Mouse (Mus musculus): ENCODE results near the gene Olfr1150-ps1.

Gene Olfr1150-ps1

DNA sequence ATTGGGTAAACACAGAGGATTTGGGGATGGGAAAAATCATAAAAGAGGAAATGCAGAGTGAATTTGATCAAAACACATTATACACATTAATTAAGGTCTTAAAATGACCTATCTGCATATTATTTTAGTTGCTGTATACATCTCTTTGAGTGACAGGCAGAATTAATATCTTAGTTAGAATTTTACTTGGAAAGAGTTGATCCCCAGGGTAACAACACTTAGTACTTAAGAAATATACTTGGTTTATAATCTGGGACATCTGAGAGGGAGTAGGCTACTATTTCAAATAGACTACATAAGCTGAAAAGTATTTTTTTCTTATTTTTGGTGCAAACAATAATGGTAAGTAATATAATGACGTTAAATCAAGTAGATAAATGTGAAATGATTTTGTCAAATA is at the start of gene Olfr1150-ps1:
Gene Olfr1150-ps1, plus strand, starts transcription at position 301 of the 400 bp plus-strand sequence.
- no peak for DNase-seq (ENCODE audit: low spot score in 2 of 2)

DNA sequence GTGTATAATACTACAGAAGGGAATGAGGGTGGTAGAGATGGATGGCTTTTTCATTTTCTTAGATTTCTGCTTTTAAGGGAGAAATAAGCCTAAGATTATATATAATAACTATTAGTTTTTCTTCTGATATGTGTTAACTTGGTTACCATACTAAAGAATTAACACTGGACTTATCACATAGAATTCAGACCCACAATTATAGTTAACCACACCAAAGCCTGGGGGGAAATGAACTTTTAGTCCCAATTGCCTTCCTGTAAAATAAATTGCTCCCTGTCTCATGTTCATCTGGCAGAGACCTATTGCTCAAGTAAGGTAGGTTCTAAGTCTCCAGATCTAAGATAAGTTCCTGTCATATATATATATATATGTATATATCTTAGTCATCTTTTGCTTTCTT is 43.5 kb upstream of the Olfr1150-ps1 start, which contains the start of gene Olfr1143:
Gene Olfr1143, plus strand, starts transcription at position 301 of the 400 bp plus-strand sequence.
- DNase-seq (ENCODE audit: low spot score in 2 of 2): no peak

DNA sequence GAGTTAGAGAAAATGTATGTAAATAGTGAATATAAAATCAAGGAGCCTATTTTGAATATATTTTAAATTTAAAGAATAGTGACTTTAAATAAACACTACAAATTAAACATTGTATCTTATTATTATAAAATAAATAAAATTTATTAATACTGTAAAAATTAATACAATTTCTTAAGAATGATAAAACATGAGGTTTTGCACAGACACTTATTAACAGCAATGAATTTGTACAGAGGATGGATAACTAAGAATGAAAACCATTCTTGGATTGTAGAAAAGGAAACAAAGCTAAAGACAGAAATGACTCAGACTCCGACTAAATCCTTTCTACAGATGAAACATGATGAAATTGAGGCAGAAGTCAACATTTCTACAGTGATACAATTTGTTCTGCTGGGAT is 34.3 kb upstream of the Olfr1150-ps1 start, which contains the start of gene Olfr1145:
Gene Olfr1145, plus strand, starts transcription at position 301 of the 400 bp plus-strand sequence.
- DNase-seq (ENCODE audit: low spot score in 2 of 2): no peak

DNA sequence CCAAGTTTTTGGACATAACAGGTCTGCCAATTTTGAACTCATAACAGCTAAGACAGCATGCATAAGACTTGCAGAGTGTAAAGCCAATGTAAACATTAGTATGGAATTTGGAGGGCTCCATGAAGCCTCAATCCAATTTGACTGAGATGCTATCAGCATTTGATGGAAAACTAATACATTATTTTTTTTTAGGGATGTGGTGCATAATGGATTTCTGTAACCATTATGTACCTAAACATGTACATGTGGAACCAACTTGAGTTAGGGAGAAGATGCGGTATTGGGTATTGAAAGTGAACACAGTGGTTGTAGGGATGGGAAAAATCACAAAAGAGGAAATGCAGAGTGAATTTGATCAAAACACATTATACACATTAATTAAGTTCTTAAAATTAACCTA is 13.6 kb upstream of the Olfr1150-ps1 start, which contains the start of gene Olfr1148:
Gene Olfr1148, plus strand, starts transcription at position 301 of the 400 bp plus-strand sequence.
- no peak for DNase-seq (ENCODE audit: low spot score in 2 of 2)

DNA sequence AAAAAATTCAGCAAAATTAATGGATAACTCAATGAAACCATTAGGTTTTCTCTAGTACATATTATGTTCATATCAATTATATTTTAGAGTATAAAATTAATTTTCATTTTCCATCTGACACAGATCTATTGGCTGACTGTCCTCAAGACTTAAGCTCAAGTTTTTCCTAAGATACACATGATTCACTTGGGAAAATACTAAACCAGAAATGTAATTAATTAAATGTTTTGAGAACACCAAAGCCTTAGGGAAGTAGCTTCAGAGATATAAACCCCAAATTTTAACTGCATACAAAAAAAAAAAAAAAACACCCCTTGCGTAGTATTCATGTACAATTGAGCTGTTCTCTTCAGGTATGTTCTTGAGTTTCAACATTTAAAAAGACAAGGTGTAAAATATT is 11.8 kb downstream of the Olfr1150-ps1 start, which contains the start of gene Olfr1151:
Gene Olfr1151, plus strand, starts transcription at position 301 of the 400 bp plus-strand sequence.
- DNase-seq (ENCODE audit: low spot score in 2 of 2): no peak

DNA sequence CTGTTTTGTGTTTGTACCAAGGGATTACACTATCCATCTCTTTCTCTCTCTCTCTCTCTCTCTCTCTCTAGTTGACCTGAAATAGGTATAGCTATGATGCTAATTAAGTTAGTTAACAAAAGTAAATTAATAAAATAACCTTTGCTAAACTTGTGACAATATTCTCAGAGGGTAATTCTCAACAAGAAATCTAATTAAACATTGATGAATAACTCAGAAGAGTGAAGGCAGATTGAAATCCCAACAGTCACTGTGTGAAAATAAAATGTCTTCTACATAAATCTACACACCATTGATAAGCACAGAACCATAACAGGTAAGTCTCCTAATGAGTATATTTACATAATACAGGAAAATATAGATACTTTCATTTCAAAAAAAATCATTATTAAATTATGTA is 22.4 kb downstream of the Olfr1150-ps1 start, which contains the start of gene Olfr1152:
Gene Olfr1152, plus strand, starts transcription at position 301 of the 400 bp plus-strand sequence.
- DNase-seq (ENCODE audit: low spot score in 2 of 2): no peak

DNA sequence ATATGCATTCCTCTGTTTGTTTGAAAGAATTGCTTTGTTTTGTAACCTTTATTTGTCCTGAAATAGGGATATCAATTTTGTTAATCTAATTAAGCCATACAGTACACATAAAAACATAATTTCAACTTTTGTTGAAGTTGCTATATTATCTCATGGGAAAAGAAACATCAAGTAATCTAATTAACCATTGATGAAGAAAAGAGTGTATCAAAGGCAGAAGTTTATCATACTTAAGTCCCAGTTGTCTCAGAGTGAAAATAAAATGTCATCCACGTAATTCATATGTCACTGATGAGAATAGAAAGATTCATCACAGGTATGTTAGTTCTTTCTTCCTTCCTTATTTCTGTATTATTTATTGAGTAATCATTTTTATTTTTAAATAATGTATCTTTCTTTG is 50.9 kb downstream of the Olfr1150-ps1 start, which contains the start of gene Olfr1153:
Gene Olfr1153, plus strand, starts transcription at position 301 of the 400 bp plus-strand sequence.
- no peak for DNase-seq (ENCODE audit: low spot score in 2 of 2)

Data from right cerebral cortex, adult 2 months (tissue).